In the genomic region with DNA sequence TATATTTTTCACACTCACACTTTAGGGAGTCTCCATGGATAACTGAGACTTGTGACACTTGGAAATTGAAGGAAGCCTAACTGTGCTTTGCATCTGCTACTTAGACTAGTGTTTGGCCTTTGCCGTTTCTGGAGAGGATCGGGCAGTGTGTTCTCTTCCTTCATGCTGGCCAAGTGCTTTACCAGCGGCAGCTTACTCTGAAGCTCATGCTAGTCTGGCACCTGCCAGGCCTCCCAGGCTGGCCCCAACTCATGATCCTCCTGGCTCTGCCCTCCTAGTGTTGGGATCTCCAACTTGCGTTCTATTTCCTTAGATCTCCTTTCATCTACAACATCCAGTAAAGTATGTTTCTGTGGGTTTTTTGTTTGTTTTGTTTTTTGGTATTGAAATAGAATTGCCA, we compare ENCODE assay signal across 9 mouse cellular contexts.
"Had no signal": no experiment of that assay in that cellular context is flagged by ENCODE, and none has a peak within 500 bp of the region (broad histone marks: within the 10 kb centered on the region; RNA-seq: fewer than 3 reads in every experiment).

No protein-coding gene starts in this region.

- DNase-seq: kidney, postnatal 25 days; liver; liver, embryonic 13.5 days; liver, postnatal 0 days; lung, postnatal 14 days; spleen, adult 18-20 months; thymus, adult 18-20 months; thymus, postnatal 14 days had no signal

- ATAC-seq: liver, postnatal 0 days; midbrain, embryonic 15.5 days had no signal
